Mouse (Mus musculus): ENCODE measurements around the gene Mmp19.

- no peak for TF ChIP-seq CTCF (IDR thresholded peaks at IDR 0.05; ENCODE audit: low read depth, low read length)
- no peak for TF ChIP-seq POLR2A (IDR thresholded peaks at IDR 0.05; ENCODE audit: insufficient read depth, low read length)
Measured at GRCm38 (mm10) chr10:128780200-128780599, 10.5 kb upstream of the Mmp19 start.

All from ES-Bruce4 (cell line).